Mouse (Mus musculus) megakaryocyte, embryonic 14.5 days (primary cell): ENCODE data around the gene Fh1.

Experiments
- FLI1 ChIP-seq: IDR thresholded peaks from 2 replicates; pipeline ENCODE4 v1.6.1; 2012; ENCODE audit warnings: low read length, inconsistent platforms, mixed read lengths
- GATA1 ChIP-seq: IDR thresholded peaks from 3 replicates; pipeline ENCODE4 v1.6.1; 2012; ENCODE audit warnings: mixed read lengths, low read length, inconsistent platforms, borderline replicate concordance

- TF ChIP-seq GATA1 = no peak
- no peak for TF ChIP-seq FLI1
Measured at GRCm38 (mm10) chr1:175603390-175603789, 22.0 kb downstream of the Fh1 start.
